Mouse (Mus musculus) E14TG2a.4 (cell line): ENCODE data around the gene Gm10721.
"Not testable (repeated sequence)": the region's sequence is repeated elsewhere in the genome, so short reads cannot be mapped to it uniquely, and the experiment has no call there.

Experiments
- H3K27me3 ChIP-seq: 2 replicates; pipeline ENCODE4 v1.6.1; 2014; ENCODE audit warnings: low read length, control low read depth; ENCODE audit not compliant: insufficient read depth
- H3K36me3 ChIP-seq: 2 replicates; pipeline ENCODE4 v1.6.1; 2014; ENCODE audit warnings: low read length, control low read depth; ENCODE audit not compliant: insufficient read depth
- H3K4me1 ChIP-seq: replicated peaks from 2 replicates; pipeline ENCODE4 v1.6.1; 2014; ENCODE audit warnings: low read depth, low read length, control low read depth
- H3K4me3 ChIP-seq: replicated peaks from 2 replicates; pipeline ENCODE4 v1.5.1; 2014; ENCODE audit warnings: mild to moderate bottlenecking, low read length
- H3K9me3 ChIP-seq: 2 replicates; pipeline ENCODE4 v1.6.1; 2014; ENCODE audit warnings: low read length, control low read depth

Gene Gm10721

GRCm38 (mm10) chr9:3019835-3020727 lies 7.1 kb downstream of the Gm10721 start:
- H3K4me3 ChIP-seq, H3K4me1 ChIP-seq, H3K27me3 ChIP-seq, H3K36me3 ChIP-seq, H3K9me3 ChIP-seq: not testable (repeated sequence)

GRCm38 (mm10) chr9:3022316-3023008 lies 9.5 kb downstream of the Gm10721 start:
- H3K4me1 ChIP-seq, H3K36me3 ChIP-seq, H3K9me3 ChIP-seq, H3K4me3 ChIP-seq, H3K27me3 ChIP-seq: not testable (repeated sequence)

- H3K4me1 ChIP-seq, H3K9me3 ChIP-seq, H3K4me3 ChIP-seq, H3K36me3 ChIP-seq, H3K27me3 ChIP-seq: not testable (repeated sequence)
Measured at GRCm38 (mm10) chr9:3023312-3023984, 10.5 kb downstream of the Gm10721 start, which contains the start of gene Gm10718. Gene Gm10718 (plus strand): TSS chr9:3023547.

GRCm38 (mm10) chr9:3023985-3024648 lies 11.2 kb downstream of the Gm10721 start:
- not testable (repeated sequence) for H3K27me3 ChIP-seq, H3K36me3 ChIP-seq, H3K4me3 ChIP-seq, H3K4me1 ChIP-seq, H3K9me3 ChIP-seq

GRCm38 (mm10) chr9:3024912-3025467 lies 12.1 kb downstream of the Gm10721 start, which contains the start of gene Gm10717:
Gene Gm10717 (plus strand): TSS chr9:3025417.
- not testable (repeated sequence) for H3K36me3 ChIP-seq

GRCm38 (mm10) chr9:3025653-3026052 lies 12.7 kb downstream of the Gm10721 start:
- H3K9me3 ChIP-seq, H3K4me1 ChIP-seq, H3K27me3 ChIP-seq, H3K36me3 ChIP-seq, H3K4me3 ChIP-seq: not testable (repeated sequence)

More at GRCm38 (mm10) chr9:3024912-3025467, 12.1 kb downstream of the Gm10721 start, which contains the start of gene Gm10717:
- not testable (repeated sequence) for H3K4me1 ChIP-seq, H3K9me3 ChIP-seq, H3K4me3 ChIP-seq, H3K27me3 ChIP-seq

- H3K4me3 ChIP-seq, H3K36me3 ChIP-seq, H3K4me1 ChIP-seq, H3K9me3 ChIP-seq, H3K27me3 ChIP-seq: not testable (repeated sequence)
Measured at GRCm38 (mm10) chr9:3026136-3026535, 13.2 kb downstream of the Gm10721 start.

- not testable (repeated sequence) for H3K36me3 ChIP-seq, H3K9me3 ChIP-seq, H3K4me1 ChIP-seq, H3K27me3 ChIP-seq, H3K4me3 ChIP-seq
Measured at GRCm38 (mm10) chr9:3026741-3027140, 13.8 kb downstream of the Gm10721 start.

GRCm38 (mm10) chr9:3027200-3027599 lies 14.3 kb downstream of the Gm10721 start:
- not testable (repeated sequence) for H3K9me3 ChIP-seq, H3K27me3 ChIP-seq, H3K4me3 ChIP-seq, H3K4me1 ChIP-seq, H3K36me3 ChIP-seq

- H3K36me3 ChIP-seq, H3K4me1 ChIP-seq, H3K4me3 ChIP-seq, H3K27me3 ChIP-seq, H3K9me3 ChIP-seq: not testable (repeated sequence)
Measured at GRCm38 (mm10) chr9:3029276-3030000, 16.5 kb downstream of the Gm10721 start.

- not testable (repeated sequence) for H3K4me3 ChIP-seq, H3K4me1 ChIP-seq
Measured at GRCm38 (mm10) chr9:3030677-3031318, 17.9 kb downstream of the Gm10721 start.

GRCm38 (mm10) chr9:3034299-3034698 lies 21.4 kb downstream of the Gm10721 start, which contains the start of gene Gm17535:
Gene Gm17535 (plus strand): TSS chr9:3034599.
- H3K4me3 ChIP-seq, H3K4me1 ChIP-seq, H3K27me3 ChIP-seq, H3K36me3 ChIP-seq, H3K9me3 ChIP-seq: not testable (repeated sequence)

More at GRCm38 (mm10) chr9:3030677-3031318, 17.9 kb downstream of the Gm10721 start:
- H3K27me3 ChIP-seq, H3K9me3 ChIP-seq, H3K36me3 ChIP-seq: not testable (repeated sequence)
